Mouse (Mus musculus) midbrain, postnatal 0 days (tissue): Measurements from ENCODE around the gene Arl13b. TPM values are rescaled to one million over a fixed set of nuclear protein-coding genes. Genes with fewer than 3 reads are reported as not detected.

Experiments used
- ATAC-seq: fragments of 200-750 bp; cut with Nextera tagmentation; 2 replicates; pipeline ENCODE4 v1.8.0; 2017; ENCODE audit warnings: moderate number of reproducible peaks, mild to moderate bottlenecking, moderate TSS enrichment, moderate library complexity; ENCODE audit not compliant: low FRiP score
- DNase-seq: peaks from one replicate; pipeline ENCODE4 v3.0.0-alpha.2; 2015; ENCODE audit warnings: low spot score
- H3K27ac ChIP-seq: fragments of 300-500 bp; sonication (generic); 2 replicates; pipeline ENCODE4 v1.5.1; 2014; ENCODE audit warnings: low read depth, mild to moderate bottlenecking, low read length, mixed read lengths
- H3K27me3 ChIP-seq: fragments of 300-500 bp; sonication (generic); 2 replicates; pipeline ENCODE4 v1.6.1; 2014; ENCODE audit warnings: low read length, control low read depth, mixed read lengths; ENCODE audit not compliant: insufficient read depth
- H3K36me3 ChIP-seq: fragments of 300-500 bp; sonication (generic); 2 replicates; pipeline ENCODE4 v1.6.1; 2014; ENCODE audit warnings: low read length, control low read depth, mixed read lengths; ENCODE audit not compliant: insufficient read depth
- H3K4me1 ChIP-seq: fragments of 300-500 bp; sonication (generic); 2 replicates; pipeline ENCODE4 v1.6.1; 2014; ENCODE audit warnings: mild to moderate bottlenecking, control low read depth, antibody characterized with exemption, low read length, mixed read lengths; ENCODE audit not compliant: insufficient read depth
- H3K4me2 ChIP-seq: fragments of 300-500 bp; sonication (generic); 2 replicates; pipeline ENCODE4 v1.6.1; 2014; ENCODE audit warnings: low read depth, mild to moderate bottlenecking, low read length, mixed read lengths; ENCODE audit not compliant: poor library complexity, severe bottlenecking
- H3K4me3 ChIP-seq: fragments of 300-500 bp; sonication (generic); 2 replicates; pipeline ENCODE4 v1.5.1; 2014; ENCODE audit warnings: low read depth, mild to moderate bottlenecking, low read length, moderate library complexity
- H3K9ac ChIP-seq: fragments of 300-500 bp; sonication (generic); replicated peaks from 2 replicates; pipeline ENCODE4 v1.6.1; 2014; ENCODE audit warnings: mild to moderate bottlenecking, low read length, moderate library complexity, mixed read lengths; ENCODE audit not compliant: poor library complexity, severe bottlenecking
- H3K9me3 ChIP-seq: fragments of 300-500 bp; sonication (generic); 2 replicates; pipeline ENCODE4 v1.6.1; 2016; ENCODE audit warnings: low read length, control low read depth
- CTCF ChIP-seq: IDR thresholded peaks from 2 replicates; pipeline ENCODE4 v1.5.1; 2016; ENCODE audit warnings: antibody characterized with exemption, mild to moderate bottlenecking
- WGBS: fragments of 180-500 bp; shearing (Covaris S2); extraction: QIAGEN DNeasy Blood & Tissue Kit; methylation state at CpG from one replicate; pipeline ENCODE4 v1.1.7; 2014; 5-methylcytosine and 5-hydroxymethylcytosine counted together
- microRNA-seq: library from miRNA; unstranded; fragments of <30 nt; microRNA quantifications from one replicate; pipeline ENCODE4, GENCODE M21; 2016; ENCODE audit warnings: borderline number of aligned reads
- polyA plus RNA-seq: library from polyadenylated mRNA; unstranded; fragments of >200 nt; fragmentation: Nextera tagmentation; extraction: Ambion mirVana; gene quantifications from 2 replicates; pipeline ENCODE4 v1.2.1, GENCODE M21; 2015
- total RNA-seq: library from RNA; depleted of rRNA; stranded (reverse); fragments of >200 nt; gene quantifications from 2 replicates; pipeline ENCODE4 v1.2.3, GENCODE M21; 2014; rRNA removed

The Arl13b gene
- total and polyA plus RNA-seq, 2 experiments from 2014 or later: 10.0 to 13.6 TPM

GRCm38 (mm10) chr16:62753597-62753996 lies 93.2 kb downstream of the Arl13b start:
- Histone ChIP-seq H3K27ac (no peak overlapping the region), H3K4me2 (no peak overlapping the region), H3K36me3 (no peaks in the 10 kb centered on the region), H3K27me3 (no peaks in the 10 kb centered on the region), H3K9me3 (no peaks in the 10 kb centered on the region), H3K4me1 (no peaks in the 10 kb centered on the region), H3K4me3 (no peak overlapping the region), H3K9ac (no peak overlapping the region)
- no peak for ATAC-seq
- no peak for TF ChIP-seq CTCF
- 86% methylated on average over 1 of the region's 1 CpGs for WGBS
- DNase-seq: no peak

GRCm38 (mm10) chr16:62753079-62753478 lies 93.8 kb downstream of the Arl13b start:
- no peak overlapping the region for H3K27ac ChIP-seq
- no peak overlapping the region for H3K9ac ChIP-seq
- no peak overlapping the region for H3K4me2 ChIP-seq
- ATAC-seq (no peak), DNase-seq (no peak)
- TF ChIP-seq CTCF: no peak
- H3K4me3 ChIP-seq: no peak overlapping the region
- WGBS: 88% methylated on average over 4 of the region's 4 CpGs
- no peaks in the 10 kb centered on the region for H3K27me3 ChIP-seq
- H3K9me3 ChIP-seq: no peaks in the 10 kb centered on the region
- no peaks in the 10 kb centered on the region for H3K4me1 ChIP-seq
- no peaks in the 10 kb centered on the region for H3K36me3 ChIP-seq

DNA sequence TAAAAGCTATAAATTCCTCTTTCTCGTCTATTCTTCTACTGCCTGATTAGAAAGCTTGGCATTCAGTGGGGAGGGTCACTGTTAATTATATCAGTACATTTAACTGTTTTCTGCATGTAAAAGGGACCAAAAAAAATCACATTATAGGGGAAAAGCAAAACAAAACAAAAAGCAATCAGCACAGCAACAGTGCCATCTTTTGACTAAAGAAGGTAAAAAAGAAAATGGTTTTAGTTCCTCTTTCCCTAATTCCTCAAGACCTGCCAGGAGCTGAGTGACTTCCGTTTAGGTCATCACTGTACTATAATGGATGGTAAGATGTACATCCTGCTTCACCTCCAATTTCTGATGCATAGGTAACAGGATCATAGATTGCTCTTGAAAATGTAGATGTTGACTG lies 101.0 kb downstream of the Arl13b start:
- no peak overlapping the region for H3K27ac ChIP-seq
- peak; percentile 77 for TF ChIP-seq CTCF
- WGBS: 47% methylated on average over 2 of the region's 2 CpGs
- DNase-seq: peak; percentile 46
- no peaks in the 10 kb centered on the region for H3K4me1 ChIP-seq
- H3K4me3 ChIP-seq: no peak overlapping the region
- no peak overlapping the region for H3K4me2 ChIP-seq
- H3K9me3 ChIP-seq: no peaks in the 10 kb centered on the region
- H3K36me3 ChIP-seq: no peaks in the 10 kb centered on the region
- no peak for ATAC-seq
- H3K27me3 ChIP-seq: no peaks in the 10 kb centered on the region
- H3K9ac ChIP-seq: no peak overlapping the region

Small RNAs within 50 kb of the gene (microRNA-seq; reads per million reads assigned to microRNA genes)
- not detected for gene Gm25986

Other genes with a start within 250 kb of the Arl13b start
- gene Nsun3, start 60.2 kb downstream of the Arl13b start, total RNA-seq: 10.0 and 20.2 TPM in 2 replicates
- gene Nsun3, start 60.2 kb downstream of the Arl13b start, polyA plus RNA-seq: 10.1 and 10.5 TPM in 2 replicates
- not detected in 2 replicates for gene Stx19, start 32.4 kb downstream of the Arl13b start, total RNA-seq
- gene Stx19, start 32.4 kb downstream of the Arl13b start, polyA plus RNA-seq: 0.13 and 0.14 TPM in 2 replicates
- gene Pros1, start 7.3 kb upstream of the Arl13b start, total RNA-seq: 7.2 and 9.0 TPM in 2 replicates
- gene Pros1, start 7.3 kb upstream of the Arl13b start, polyA plus RNA-seq: 9.4 and 9.8 TPM in 2 replicates